Mouse (Mus musculus) fibroblast of lung, adult 2 months (primary cell): ENCODE data around the gene Ifnar1.

Source experiments
- DNase-seq: peaks from one replicate; pipeline ENCODE4 v3.0.0-alpha.2; 2011; ENCODE audit warnings: low read depth

Gene Ifnar1

DNA sequence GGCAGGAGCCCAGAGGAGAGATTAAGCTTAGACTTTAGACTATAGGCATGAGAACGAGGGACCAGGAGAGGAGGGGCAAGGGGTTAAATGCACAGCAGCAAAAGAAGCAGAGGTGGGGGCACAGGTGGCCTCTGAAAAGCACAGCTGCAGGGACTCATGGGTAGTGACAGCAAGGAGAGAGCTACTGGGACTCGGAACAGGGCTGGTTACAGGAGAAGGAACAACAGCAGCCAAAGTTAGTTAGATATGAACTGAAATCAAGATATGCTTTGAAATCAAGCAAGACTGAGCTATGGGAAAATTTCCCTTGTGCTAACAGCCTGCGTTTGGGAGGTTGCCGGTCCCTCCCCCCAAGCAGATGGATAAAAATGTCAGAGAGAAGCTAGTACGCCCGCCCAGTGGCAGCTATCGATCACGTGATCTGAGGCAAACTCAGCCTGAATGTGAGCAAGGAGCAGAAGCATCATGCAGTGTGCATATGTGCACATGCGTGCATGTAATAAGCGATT is 56.6 kb downstream of the Ifnar1 start:
- no peak for DNase-seq

DNA sequence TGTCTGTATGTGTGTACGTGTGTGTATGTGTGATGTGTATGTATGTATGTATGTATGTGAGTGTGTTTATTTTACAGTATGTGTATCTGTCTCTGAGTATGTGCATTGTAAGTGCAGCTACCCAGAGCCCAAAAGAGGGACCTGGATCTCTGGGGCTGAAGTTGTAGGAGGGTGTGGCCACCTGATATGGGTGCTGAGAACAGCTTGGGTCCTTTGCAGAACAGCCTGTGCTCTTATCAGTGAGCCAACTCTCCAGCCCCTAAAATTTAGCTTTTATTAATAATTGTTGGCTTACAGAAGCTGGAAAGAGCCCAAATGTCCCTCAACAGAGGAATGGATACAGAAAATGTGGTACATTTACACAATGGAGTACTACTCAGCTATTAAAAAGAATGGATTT is 58.6 kb downstream of the Ifnar1 start:
- DNase-seq = no peak

DNA sequence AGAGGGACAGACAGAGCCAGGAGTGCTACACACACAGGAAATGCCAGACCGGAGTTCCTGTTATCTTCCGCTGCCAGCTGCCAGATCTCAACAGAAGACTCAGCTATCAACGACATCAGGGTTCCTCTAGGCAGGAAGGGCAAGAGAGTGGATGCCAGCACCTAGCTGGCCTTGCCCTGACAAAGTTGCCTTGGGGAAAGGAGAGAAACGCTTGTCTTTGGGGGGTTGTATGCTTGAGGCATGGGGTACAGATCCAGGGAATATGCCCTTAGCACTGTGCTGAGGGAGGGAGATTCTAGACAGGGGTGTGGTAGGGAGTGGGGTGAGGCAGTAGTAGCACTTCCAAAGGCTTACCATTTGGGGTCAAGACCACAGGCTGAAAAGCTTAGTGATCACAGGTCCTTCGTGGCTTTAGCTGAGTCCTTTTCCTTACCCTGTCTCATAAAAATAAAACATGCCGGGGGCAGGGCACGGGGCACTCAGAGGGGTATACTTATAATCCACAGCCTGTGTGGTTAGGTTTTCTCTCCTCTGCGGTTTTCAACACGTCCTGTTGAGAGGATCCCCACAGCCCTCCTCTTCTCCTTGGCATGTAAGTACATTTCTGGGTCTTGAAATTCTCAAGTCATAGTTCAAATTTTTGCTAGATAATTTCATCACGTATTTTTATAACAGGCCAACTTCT is 60.7 kb downstream of the Ifnar1 start:
- no peak for DNase-seq

DNA sequence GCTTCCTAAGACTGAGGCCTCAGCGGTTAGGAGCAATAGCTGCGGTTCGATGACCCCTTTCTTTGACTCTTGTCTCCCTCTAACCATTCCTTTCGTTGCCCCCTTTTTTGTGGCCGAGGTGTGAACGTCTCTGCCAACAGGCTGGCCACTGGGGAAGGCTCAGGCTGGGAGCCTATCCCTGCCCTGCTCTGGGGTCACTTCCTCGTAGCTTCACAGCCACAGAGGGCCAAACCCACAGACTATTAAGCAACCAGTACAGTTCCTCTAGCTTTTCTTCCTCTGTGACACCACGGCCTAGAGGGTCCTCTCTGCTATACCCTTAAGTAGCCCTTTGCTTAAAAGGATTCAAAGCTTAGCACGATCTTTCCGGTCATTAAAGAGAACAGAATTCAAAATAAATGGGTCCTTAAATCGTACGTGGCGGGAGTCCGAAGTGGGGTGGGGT is 61.4 kb downstream of the Ifnar1 start:
- DNase-seq = no peak

DNA sequence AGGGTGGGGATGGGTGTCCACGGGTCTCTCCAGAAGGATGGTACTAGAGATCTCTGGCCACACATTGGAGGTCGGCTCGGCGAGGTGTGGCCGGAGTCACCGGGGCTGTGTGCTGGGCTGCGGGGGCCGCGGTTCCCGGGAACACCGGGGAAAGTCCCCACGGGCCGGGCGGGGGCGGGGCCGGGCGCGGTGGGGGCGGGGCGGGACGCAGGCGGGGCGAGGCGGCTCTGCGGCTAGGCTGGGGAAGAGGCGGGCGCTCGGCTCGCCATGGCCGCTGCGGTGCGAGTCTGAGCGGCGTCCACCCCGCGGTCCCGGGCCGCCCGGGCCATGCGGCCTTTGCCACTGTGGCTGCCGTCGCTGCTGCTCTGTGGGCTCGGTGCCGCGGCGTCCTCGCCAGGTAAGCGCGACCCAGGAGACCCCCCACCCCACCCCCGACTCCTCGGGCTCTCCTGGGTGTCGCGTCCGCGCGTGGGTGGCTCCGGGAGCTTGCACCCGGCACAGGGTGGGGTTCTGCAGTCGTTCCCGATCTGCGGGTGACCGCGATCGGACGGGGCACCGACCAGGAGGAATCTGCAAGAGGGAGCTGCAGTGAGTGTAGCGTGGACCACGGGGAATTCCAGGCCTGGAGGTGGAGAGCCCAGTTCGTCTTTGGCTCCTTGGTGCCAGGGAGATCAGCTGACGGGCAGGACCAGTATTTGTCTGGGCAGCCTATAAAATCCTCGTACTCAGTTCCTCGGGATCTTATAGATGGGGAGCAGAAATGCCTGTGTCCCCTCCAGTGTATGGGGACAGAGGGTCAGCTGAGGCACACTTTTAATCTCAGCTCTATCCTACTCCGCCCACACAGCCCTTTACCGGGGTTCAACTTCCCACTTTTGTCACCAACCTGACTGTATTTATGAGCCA is 62.1 kb downstream of the Ifnar1 start, which contains the start of gene Ifngr2:
Gene Ifngr2 (plus strand): TSS at position 237 of the 906 bp plus-strand sequence.
- DNase-seq = no peak

DNA sequence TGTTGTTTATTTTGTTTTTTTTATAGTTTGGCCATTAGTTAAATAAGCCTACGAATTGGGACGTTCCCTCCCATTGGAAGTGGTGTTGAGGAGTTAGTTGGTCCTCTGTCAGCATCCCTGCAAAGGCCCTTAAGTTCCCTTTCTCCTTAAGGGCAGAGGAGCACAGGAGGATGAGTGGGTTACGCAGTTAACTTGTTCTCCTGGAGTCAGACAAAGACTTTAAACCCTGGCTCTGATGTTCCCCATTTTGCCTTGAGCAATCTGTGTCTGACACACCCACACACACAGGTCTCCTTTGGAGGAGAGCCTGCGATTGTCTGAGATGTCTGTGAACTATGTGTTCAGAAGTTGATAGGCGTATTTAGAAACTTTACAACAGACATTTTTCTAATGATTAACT is 62.9 kb downstream of the Ifnar1 start:
- DNase-seq = no peak

DNA sequence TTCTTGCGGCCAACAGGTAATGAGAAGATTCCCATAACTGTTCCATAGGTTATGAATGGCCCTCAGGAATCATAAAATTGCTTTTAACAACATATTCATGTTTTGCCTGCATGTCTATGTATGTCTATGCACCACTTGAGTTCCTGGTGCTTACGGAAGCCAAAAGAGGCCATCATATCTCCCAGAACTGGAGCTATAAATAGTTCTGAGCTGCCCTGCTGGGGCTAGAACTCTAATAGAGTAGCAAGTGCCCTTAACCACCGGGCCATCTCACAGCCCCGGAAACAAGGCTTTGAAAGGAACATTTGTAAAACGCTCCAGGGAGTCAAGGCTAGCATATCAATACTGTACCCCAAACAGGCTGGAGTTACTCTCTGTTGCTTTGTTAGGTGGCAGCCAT is 63.5 kb downstream of the Ifnar1 start:
- DNase-seq = no peak

DNA sequence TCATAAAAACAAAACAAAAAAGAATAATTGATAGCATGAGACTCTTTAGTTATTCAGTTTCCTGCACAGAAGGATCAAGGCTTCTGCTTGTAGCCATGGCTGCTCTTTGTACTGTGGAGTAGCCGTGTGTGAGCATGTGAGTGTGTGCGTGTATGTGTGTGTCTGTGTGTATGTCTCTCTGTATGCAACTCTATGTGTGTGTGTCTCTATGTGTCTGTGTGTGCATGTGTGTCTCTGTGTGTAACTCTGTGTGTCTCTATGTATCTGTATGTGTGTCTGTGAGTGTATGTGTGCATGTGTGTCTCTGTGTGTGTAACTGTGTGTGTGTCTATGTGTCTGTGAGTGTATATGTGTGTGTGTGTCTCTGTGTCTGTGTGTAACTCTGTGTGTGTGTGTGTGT is 64.0 kb downstream of the Ifnar1 start:
- DNase-seq = no peak

DNA sequence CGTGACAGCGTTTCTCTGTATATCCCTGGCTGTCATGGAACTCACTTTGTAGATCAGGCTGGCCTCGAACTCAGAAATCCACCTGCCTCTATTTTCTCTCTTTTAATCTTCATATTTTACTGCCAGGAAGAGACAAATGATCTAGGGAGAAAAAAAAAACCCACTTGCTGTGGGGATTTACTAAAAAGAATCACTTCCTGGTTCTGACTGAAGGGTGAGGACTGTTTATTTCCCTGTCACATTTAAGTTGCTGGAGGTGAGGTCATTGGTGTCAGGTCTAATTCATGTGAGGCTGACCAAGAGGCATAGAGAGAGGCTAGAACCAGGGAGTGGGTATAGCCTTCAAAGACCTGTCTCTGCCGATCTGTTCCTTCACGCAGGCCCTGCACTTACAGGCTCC is 64.6 kb downstream of the Ifnar1 start:
- DNase-seq = no peak

DNA sequence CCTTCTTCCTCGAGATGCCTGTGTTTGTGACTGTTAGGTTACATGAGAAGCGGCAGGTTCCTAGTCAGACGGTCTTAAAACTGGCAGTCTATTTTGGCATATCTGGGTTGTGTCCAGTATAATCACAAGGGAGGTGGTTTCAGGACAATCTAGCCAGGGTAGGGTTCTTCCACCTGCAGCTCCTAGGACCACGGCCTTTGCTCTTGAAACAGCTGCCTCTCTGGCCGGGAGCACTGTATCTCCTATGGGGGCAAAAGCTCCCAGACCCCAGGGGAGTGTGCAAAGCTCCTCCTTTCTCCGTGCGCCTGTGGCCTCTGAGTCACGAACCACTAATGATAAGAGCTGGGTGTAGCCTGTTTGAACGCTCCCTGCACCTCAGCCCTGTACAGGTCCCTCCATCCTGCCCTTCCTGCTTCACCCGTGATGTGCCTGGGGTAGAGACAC is 66.1 kb downstream of the Ifnar1 start:
- DNase-seq = no peak

DNA sequence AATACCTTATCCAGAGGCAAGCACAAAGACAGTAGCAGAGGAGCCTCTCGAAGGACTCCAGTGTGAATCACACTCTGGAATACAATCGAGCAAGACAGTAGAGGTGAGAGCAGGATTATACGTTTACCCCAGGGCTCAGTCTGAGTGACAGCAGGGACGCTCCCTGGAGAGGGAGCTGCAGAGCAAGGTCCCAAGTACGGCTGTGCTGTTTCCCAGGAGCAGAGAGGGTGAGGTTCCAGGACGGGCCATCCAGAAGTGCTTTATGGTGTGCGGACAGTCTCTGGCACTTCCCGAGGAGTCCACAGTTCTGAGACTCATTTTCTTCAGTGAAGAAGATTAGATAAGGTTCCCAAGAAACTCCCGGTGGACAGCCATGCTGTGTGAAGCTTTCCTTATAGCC is 67.0 kb downstream of the Ifnar1 start:
- no peak for DNase-seq

DNA sequence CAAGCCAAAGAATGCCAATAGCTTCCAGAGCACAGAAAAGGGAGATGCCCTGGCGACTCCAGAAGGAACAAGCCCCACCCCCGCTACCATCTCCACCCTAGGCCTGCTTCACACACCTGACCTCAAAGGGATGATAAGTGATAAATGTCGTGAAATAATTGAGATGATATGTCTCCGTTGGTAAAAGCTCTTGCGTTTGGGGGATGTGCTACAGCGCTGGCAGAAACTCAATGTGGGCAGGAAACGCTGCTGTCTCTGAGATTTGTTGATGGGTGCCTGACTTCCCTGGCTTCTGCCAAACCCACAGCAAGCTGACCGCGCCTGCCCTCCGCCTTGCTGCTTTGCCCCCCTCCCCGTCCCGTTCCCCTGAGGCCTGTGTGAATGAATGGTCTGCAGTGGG is 68.6 kb downstream of the Ifnar1 start:
- DNase-seq = no peak

DNA sequence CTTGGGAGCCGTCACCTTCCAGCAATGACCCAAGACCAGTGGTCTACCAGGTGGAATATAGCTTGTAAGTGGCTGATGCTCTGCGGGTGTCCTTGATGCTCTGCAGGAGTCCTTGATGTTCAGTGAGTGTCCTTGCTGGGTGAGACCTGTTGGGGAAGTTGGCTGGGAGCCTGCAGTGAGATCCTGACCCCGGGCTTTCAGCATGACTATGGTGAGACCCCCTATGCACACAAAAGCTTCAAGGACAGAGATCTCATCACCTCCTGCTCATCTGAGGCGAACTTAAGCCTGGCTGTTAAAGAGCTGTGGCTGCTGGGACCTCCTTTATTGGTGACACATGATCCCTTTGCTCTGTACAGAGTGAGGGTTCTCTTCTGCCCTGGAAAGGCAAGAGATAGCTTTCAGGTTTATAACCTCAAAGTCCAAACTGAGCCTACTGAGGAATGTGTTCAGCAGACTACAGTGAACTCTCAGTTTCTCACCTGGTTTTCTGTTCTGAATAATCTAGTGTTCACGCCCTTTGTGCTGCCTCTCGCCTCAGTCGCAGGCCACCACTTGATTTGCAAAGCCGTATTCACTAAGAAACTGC is 70.1 kb downstream of the Ifnar1 start:
- no peak for DNase-seq

DNA sequence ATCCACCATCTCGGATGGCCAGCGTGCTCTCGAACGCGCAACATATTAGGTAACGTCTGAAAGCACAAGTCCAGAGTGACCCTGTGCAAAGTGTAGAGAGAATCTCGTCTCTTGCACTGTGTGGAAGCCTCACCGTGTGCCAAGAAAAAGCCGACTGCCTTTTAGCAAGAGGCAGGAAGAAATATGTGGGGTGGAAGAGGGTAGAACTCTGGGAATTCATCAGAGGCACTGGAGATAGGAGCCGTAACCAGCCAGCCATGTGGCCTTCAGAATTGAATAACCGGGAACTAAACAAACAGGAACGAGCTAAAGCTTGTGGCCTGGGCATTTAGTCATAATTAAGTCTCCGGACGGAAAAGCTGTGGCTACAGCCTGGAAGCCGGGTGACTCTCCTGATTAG is 71.6 kb downstream of the Ifnar1 start:
- no peak for DNase-seq
